Mouse (Mus musculus) megakaryocyte, embryonic 14.5 days (primary cell): ENCODE results near the gene Garnl3.

ENCODE experiments used
- FLI1 ChIP-seq: IDR thresholded peaks from 2 replicates; pipeline ENCODE4 v1.6.1; 2012; ENCODE audit warnings: low read length, inconsistent platforms, mixed read lengths
- GATA1 ChIP-seq: IDR thresholded peaks from 3 replicates; pipeline ENCODE4 v1.6.1; 2012; ENCODE audit warnings: mixed read lengths, low read length, inconsistent platforms, borderline replicate concordance

DNA sequence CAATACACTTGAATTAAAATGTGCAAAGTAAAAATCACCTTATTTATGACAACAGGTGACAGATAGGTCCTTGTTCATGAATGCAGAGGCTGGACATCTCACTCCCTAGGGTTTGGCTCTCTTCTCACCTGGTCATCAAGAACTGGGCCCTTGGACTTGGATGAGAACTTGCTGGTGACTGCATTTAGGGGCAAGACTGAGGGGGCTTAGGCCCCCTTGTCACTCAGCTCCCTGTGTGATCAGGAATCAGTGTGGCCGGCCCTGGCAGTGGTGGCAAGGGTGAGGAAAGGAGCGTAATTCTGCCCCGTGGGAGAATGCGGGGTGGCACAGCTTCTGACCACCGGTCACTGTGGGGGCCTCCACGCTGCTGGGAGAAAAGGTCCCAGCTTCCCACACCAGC is 4.9 kb upstream of the Garnl3 start:
- TF ChIP-seq GATA1 (no peak), FLI1 (no peak)
